Mouse (Mus musculus) mesoderm, embryonic 11.5 days (tissue): ENCODE results near the gene Kcnj9.

Experiments used
- DNase-seq: peaks from one replicate; pipeline ENCODE4 v3.0.0-alpha.2; 2012; ENCODE audit warnings: low read depth, low spot score

Kcnj9 gene

DNA sequence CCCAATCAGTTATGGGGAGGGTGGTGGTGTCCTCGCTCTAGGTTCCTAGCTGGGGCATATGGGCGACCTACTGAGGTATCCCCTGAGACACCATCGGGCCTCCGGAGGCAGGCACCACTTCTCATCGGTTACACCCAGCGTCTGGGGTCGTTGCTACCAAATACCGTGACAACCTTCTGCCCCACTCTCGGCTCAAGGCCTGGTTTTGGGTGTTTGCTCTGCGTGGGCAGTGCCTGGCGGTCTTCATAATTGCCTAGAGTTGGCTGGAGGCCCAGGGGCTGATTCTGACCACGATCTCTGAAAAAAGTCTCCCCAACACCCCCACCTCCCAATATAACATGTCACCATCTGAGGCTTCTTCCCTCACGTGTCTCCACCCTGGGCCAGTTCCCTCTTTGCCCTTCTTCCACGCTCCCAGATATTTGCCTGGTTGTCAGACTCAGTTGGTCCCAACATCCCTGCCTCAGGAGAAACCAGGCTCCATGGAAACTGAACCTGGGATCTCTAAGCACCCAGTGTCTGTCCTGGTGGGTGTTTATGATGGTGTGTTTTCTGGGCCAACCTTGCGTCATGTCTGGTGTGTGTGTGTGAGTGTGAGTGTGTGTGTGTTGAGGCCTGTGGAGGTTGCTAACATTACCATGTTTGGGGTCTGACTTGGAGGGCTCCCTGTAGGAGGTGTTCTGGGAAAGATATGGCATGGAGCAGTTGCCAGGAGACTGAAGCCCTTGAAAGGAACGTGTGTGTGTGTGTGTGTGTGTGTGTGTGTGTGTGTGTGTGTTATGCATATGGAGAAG lies 16.2 kb downstream of the Kcnj9 start:
- DNase-seq = no peak

DNA sequence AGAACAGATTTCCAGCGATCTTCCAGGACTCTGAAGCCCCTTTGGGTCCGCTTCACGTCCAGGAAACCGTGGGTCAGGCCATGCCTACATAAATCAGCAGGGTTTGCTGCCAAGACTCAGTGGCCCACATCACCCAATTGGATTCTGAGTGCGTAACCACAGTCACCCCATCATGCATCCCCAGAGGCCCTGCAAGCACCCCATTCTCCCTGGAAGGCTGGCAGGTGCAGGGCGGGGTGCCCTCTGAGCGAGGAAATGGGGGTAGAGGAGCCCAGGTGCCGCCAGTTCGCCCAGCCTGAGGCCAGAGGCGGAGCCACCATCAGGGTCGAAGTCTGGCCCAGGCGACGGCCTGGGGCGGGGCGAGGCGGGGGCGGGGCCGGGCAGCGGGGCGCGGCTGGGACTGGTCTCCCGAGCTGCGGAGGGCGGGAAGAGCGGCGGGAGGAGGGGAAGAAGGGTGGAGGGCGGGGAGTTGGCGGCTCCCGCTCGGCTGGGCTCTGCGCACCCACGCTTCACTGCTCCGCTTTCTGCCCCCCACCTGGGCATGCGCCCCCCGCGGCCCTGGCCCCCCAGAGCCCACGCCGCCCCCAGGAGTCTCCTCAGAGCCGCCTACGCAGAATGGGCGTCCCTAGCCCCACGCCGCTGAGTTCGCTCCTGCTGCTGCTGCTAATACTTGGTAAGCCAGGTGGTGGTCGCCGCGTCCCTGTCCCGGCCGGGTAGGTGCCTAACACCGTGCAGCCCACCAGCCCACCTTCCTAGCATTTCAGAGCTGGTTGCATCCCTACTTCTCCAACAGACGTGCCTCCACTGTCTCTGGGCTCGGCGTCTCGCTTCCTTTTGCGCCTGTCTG lies 17.0 kb downstream of the Kcnj9 start:
- peak; percentile 81 for DNase-seq

DNA sequence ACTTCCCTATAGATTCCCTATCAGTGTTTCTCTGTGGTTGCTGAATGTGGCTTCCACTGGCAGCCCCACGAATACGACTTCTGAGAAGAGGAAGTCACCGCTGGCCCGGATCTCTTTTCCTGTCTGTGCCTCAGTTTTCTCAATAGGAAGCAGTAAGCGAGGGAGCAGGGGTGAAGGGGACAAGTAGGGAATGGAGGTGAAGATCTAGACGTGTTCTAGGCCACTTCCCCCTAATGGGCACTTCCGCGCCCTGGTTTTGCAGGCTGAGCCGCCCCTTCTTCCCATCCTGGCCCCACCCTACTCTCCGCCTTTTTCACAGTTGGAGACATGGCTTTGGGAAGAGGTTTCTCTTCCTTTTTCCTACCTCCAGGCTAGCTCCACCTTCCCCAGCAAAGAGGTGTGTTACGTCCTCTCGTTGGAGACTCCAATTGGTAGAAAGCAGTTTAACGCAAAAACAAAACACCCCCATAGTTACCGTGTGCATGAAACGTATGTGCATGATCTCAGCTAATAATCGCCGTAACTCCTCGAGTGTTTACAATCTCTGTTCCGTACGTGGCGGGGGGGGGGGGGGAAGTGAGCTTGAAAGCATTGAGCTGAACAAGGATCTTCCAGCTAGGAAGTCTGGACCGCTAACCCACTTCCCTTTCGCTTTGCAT lies 17.7 kb downstream of the Kcnj9 start:
- no peak for DNase-seq

DNA sequence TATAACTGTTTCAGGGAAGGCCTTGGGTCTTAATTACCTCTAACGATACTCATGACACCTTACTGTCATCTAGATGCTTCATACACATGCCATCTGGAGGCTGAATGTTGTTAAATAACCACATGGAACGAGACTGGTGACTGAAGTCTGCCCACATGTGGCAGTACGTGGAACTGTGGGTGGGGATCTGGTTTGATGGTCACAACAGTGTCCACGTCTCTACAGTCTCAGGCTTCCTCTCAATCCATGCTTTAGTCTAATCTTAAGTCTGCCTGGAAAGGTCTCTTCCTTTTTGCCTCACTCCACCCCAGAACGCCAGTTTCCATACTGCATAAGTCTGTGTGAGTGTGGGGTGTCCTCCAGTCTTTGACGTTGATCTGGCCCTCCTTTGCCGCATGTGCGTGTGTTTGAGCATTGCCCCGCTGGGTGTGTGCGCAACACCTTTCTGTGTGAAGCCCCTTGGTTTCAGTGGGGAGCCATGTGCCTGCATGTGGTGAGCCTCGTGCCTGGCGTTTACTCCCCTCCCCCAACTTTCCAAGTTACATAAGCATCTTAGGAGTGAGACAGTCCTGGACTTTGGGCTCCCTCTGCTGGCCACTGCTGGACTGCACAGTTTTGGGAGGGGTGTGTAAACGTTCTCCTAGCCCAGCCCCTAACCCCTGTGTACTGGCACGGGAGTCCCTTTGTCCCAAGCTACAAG lies 19.3 kb downstream of the Kcnj9 start:
- DNase-seq = peak; percentile 97

DNA sequence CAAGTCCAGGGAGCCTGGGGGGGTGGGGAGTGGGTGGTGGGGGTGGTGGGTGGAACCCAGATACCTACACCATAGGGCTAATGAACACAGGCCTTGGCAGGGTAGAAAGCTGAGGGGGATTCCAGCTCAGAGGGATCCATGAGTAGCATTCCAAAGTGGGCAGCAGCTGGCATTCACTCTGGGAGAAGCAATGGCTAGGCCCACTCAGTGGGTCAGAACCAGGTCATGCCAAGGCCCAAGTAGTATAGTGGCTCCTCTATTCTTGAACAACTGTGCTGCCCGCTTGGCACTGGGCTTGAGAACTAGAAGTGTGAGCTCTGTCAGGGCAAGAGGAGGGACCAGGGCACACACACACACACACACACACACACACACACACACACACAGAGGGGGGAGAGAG lies 20.7 kb downstream of the Kcnj9 start:
- DNase-seq = no peak

DNA sequence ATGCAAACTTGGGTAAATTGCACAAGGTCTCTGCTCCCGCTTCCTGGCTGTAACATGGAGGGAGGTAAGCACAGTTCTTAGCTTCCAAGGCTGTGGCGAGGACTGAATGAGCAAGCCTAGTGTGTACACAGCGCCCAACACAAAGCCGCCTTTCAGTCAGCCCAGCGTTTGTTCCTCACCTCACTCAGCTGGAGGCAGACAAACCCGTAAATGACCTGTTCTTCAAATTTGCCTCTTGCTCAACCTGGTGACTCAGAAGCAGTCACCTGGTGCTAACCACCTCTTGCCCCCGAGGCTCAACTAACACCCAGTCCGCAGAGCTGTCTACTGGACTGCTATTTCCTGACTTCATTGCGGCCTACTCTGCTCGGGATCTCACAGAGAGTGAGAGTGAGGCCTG lies 21.2 kb downstream of the Kcnj9 start:
- no peak for DNase-seq

DNA sequence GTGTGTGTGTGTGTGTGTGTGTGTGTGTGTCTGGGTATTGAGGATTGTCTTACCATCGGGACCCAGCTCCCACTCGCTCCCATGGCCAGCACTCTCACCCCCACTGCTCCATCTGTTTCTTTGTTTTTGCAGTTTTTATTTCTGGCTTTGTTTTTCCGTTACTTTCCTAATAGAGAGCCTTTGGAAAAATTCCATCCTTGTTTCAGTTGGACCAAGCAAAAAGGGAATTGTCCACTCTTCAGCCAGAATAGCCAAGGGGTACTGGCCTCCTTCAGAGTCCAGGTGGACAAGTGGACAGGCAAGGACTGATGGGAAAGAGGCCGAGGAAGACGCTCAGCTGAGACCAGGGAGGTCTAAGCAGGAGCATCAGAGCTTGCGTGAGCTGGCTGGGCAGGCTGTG lies 22.2 kb downstream of the Kcnj9 start:
- DNase-seq = no peak

DNA sequence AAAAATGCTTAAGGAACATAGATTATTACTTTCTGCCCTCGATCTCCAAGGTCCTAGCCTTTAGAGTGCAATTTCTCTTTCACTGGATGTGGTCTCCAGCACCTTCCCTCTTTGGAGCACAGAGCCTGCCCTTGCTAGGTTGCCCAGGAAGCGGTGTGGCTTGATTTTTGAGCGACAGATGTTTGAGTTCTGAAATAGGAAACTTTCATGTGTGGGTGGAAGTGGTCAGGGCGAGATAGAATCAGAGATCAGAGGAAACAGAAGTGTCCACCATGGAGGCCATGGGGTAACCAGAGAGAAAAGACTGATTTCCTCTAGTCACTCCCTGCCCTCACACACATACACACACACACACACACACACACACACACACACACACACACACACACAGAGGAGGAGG lies 22.9 kb downstream of the Kcnj9 start:
- no peak for DNase-seq

DNA sequence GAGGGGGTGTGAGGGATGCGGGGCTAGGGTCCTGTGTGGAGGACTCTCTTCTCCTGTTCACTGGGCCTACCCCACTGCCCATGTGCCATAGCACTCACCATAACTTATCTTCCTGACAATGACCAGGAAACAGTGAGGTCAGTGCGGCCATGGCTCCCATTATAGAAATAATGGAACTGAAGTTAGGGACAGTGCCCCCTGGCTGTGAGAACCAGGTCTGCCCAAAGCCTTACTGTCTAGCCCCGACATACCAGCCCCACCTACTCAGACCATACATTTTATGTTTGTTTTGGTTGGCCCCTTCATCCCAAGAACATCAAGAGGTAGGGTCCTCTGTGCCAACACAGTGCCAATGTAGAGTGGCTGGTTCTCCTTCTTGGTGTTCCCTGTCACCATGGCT lies 23.5 kb downstream of the Kcnj9 start:
- no peak for DNase-seq

DNA sequence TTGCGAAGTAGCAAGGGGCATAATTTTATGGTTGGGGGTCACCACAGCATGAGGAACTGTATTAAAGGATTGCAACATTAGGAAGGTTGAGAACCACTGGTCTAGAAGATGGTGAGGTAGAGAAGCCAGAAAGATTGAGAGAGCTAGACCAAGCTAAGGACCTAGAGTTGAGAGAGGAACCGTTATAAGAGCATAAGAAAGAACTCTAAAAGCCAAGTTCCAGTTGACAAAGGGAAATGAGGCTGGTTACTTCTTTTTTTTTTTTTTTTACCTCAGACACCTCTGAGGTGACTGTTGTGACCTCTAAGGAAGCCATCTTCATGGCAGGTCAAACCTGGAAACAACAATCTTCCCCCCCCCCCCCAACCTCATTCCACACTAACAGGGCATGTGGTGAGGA lies 24.0 kb downstream of the Kcnj9 start:
- no peak for DNase-seq

DNA sequence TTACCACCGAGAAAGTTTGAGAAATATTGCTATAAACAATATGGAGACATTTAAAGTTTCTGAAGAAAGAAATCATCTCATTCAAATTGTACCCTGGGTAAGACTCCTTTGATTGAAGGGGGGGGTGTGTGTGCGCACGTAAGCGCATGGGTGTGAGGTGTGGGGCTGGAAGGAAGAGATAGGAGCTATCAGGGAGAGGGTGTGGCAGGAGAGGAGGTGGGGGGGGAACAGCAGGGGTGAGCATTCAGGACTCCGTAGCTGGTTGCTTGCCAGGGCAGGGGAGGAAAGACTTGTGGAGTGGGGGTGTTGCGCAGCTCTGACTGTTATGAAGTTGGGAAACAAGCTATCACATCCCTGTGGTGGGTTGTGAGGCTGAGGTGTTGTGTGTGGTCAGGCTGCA lies 24.7 kb downstream of the Kcnj9 start:
- DNase-seq = no peak

DNA sequence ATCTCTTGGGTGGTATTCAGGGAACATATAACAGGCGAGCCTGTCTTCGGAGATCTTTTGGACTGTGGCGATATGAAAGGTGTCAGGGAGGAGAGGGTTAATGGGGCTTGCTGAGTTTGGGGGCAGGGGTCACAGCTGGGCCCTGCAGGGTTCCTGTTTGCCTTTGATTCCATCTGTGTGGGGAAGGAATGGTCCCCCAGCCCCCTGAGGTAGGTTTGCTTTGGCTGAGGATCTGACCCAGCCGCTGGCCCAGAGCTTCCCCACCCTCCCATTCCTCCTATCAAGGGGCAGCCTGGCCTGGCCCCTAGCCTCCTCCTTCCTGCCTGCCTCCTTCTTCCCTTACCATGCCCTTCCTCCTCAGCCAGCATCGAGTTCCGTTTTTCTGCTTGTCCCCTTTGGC lies 26.3 kb downstream of the Kcnj9 start:
- DNase-seq = no peak

DNA sequence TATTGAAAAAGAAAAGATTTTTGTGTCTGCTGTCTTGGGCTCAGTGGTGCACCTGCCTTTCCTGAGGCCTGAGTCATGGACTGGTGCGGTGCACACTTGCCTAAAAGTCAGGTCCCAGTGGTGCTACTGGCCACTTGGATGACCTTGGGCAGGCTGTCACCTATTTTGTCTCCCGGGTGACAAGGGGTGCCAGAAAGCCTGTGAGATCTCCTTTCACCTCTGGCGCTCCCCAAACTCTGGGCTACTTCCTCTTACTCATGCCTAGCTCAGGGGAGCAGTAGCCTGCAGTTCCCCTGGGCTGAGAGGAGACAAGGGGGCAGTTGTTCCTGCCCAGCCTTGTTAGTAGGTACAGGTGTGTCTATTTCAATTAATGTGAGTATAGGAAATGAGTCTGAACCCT lies 26.8 kb downstream of the Kcnj9 start:
- DNase-seq = no peak

DNA sequence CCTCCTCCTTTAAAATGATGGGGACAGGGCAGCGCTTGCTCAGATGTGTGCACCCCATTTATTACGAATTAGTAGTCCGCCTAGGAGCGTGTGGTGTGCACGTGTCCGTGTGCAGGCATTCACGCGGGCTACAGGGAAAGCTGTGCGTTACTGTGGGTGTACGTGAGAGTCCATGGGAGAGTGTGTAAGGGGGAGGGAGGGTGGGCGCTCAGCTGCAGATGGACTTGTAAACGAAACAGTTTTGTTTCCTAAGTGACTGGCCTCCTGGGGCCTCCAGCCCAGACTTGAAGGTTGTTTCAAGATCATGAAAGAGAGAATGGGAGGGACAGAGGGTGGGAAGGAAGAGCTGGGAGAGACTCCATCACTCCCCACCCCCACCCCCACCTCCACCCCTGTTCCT lies 27.9 kb downstream of the Kcnj9 start:
- DNase-seq = peak; percentile 58

DNA sequence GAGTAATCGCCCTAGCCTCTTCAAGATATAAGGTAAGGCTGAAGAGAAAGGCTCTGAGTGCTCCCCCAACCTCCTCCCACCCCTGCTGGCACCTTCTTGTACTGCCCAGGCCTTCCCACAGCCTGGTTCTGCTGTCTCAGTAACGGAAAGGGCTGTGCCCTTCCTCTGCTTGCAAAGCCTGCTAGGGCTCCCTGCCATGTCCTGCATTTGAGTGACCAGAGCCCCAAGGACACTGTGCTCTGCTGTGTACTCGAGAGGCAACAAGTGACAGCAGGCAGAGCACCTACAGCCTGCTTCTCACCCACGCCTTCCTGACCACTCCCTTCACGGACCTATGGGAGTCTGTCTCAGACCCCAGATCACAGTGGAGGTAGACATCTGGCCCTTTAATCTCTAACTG lies 28.9 kb downstream of the Kcnj9 start:
- no peak for DNase-seq

DNA sequence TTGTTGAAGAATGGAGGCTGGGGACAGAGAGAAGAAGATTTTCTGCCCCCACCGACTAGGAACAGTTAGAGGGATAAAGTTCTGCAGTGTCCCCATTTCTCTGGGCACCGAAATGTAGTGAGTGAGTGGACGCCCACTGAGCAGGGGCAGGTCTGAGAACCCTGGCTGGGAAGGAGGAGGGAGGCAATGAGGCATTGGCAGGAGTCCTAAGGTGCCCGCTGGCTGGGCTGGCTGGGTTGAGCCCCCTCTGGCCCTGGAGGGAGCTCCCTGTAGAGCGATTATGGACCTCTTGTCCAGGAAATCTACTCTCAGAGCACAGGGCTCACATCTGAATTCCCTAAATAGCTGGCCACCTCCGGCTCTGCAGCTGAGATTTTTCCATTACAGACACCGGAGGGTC lies 29.6 kb downstream of the Kcnj9 start:
- no peak for DNase-seq

DNA sequence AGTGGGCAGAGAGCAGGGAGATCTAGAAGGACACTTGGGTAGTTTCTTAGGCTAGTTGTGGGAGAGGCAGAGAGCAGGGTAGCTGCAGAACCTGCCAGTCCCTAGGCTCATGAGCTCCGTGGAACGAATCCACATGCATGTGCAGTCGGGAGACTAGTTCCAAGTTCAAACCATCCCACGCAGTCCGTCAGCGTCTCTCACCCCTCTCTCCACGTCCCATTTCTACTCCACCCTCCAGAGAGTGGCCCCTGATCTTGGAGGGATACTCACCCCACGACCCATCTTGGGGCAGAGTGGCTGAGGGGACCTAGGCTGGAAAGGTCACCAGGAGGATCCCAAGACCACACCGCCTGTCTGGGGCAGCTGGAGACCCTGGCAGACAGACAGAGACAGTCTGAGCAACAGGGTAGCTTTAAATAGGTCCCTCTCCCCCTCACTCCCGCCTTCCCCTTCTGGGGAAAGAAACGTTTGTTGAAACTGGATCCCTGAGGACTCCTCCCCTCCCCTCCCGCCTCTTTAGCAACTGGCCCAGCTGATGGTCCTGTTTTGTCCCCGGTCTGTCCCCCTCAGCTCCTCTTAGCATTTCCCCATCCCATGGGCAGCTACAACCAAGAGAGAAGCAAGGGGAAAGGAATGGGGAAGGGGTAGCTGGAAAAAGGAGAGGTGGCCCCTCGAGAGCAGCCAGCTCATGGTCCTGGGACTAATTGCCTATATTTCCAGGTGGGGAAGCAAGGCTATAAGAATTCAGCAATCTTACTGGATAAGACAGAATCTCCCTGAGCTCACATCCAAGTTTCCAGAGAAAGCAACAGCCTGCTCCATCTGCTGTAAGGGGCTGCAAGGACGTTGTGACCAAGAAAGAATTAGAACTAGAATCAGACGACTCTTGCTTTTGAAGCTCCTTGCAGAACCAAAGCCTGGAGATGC lies 31.2 kb downstream of the Kcnj9 start, which contains the start of gene Atp1a2:
TSS of gene Atp1a2 (minus strand) at position 454 of the 927 bp plus-strand sequence.
- DNase-seq = peak; percentile 39

DNA sequence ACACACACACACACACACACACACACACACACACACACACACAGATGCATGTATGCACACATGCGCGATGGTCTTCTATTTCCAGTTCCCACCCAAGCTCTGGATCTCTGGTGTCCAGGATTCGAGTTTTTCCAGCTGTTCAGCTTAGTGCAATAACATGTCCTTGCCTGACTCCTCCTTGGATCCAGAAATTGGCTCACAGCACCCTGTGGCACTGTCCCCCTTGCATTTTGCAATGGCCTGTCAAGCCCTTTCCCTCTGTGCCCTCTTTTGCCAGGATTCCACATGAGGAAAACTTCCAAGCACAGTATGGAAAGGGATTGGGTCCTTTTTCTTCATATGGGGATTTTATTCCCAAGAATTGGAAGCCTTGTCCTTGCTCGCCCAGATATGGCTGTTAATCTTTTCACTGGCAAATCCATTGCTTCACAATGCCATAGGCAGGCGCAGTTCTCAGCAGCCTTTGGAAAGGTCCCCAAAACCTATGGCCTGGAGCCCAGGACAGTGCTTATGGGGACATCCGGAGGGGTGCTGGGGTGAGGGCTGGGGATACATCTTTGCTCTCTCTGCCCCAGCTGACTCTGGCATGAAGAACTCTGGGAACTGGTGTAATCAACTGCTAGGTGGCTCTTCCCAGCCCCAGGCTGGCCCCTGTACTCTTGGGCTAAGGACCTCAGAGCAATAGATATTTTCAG lies 32.2 kb downstream of the Kcnj9 start:
- no peak for DNase-seq

DNA sequence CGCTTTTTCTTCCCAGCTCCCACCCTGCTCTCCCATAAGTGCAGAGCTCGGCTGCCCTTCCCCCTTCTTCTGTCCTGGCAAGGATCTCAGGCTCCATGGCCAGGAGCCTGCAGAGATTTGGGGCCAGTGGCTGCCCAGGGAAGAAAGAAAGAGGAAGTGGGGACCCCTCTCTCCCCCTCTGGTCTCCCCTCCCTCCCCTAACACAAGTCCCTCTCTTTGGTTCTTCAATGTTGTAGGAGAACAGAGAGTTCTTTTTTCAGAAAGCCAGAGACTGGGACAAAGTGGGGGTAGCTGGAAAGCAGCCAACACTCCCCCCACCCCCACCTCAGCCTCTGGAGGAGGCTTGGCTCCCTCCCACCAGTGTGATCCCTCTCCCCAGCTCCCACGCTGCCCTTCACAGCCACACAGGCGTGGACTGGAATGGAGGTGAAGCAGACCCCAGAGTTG lies 33.3 kb downstream of the Kcnj9 start:
- no peak for DNase-seq

DNA sequence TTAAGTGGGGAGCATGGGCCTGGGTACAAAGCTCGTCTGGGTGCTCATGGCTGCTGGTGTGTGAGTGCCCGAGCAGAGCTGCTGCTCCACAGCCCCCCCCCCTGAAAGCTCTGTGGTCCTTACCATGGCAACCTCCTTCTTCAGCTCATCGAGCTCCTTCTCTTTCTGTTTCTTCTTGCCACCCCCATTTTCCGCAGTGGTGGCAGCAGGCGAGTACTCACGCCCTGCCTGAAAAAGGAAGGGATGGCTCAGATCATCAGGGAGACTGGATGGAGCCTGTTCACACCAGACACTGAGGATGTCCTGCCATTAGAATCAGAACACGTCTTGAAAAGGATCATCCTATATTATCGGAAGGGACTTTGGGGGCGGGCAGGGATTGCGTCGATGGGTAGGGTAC lies 35.7 kb downstream of the Kcnj9 start:
- DNase-seq = no peak
